Mouse (Mus musculus): ENCODE measurements around the gene Akr1b10.
"Not testable (repeated sequence)": the region's sequence is repeated elsewhere in the genome, so short reads cannot be mapped to it uniquely, and the experiment has no call there.

Akr1b10 gene

DNA sequence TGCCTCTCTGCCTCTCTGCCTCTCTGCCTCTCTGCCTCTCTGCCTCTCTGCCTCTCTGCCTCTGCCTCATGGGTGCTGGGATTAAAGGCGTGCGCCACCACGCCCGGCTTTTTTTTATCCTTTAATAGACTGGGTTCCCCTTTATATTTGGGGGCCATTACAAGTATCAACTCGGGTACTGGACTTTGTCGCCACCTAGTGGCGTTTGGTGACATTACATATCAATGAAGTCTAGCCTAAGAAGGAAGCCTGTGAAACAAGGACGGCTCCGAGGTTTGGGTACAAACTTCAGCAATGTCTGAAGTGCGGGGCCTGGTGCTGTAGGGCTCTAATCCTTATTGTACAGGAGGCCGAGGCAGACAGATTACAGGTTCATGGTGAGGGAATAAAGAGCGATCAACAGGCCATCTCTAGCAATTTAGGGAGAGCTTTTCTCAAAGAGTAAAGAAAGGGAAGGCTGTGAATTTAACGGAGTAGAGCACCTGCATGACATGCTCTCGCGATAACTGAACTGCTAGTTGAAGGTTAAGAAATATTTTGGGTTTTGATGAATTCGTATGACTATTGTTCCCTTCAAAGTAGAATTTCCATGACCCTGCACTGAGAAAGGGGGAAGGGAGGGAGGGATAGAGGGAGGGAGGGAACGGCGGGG is 12.2 kb upstream of the Akr1b10 start:
- DNase-seq = peak; percentile 87

DNA sequence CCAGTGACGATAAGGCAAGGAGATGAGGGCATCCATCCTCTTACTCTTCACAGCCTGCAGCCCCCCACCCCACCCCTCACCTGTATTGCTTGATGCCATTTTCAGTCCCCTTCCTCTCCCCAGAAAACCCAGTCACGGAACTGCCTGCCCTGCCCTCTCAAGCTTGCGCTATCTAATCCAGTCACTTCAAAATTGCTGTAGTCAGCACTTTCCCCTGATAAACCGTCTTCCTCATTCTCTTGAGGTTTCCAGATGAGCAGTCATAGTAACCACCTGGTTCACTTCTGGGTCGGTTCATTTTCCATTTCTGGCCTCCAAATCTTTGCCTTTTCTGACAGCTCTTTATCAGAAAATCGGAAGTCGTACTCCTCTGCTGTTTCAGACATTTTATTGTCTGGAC is 10.2 kb upstream of the Akr1b10 start:
- DNase-seq = peak; percentile 20

DNA sequence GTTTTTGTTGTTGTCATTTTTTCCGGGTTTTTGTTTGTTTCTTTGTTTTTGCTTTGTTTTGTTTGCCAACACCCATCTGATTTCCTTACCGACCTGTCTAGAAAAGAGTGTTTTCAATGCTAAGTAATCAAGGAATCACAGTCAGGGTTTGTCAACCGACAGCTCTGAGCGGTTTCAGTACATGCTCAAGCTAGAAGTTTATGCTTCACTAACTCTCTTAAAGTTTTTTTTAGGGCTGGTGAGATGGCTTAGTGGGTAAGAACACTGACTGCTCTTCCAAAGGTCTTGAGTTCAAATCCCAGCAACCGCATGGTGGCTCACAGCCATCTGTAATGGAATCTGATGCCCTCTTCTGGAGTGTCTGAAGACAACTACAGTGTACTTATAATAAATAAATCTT is 8.1 kb upstream of the Akr1b10 start:
- DNase-seq = not testable (repeated sequence)

DNA sequence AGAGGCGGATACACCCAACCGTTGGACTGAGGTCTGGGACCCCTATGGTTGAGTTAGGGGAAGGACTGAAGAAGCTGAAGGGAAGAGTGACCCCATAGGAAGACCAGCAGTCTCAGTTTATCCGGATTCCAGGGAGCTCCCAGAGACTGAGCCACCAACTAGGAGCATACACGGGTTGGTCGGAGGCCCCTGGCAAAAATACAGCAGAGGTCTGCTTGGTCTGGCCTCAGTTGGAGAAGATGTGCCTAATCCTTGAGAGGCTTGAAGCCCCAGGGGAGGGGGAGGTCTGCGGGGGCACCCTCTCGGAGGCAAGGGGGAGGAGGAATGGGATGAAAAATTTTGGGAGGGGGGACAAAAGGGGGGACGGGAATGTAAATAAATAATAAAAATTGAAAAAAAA is 617 bp upstream of the Akr1b10 start:
- DNase-seq = peak; percentile 23

DNA sequence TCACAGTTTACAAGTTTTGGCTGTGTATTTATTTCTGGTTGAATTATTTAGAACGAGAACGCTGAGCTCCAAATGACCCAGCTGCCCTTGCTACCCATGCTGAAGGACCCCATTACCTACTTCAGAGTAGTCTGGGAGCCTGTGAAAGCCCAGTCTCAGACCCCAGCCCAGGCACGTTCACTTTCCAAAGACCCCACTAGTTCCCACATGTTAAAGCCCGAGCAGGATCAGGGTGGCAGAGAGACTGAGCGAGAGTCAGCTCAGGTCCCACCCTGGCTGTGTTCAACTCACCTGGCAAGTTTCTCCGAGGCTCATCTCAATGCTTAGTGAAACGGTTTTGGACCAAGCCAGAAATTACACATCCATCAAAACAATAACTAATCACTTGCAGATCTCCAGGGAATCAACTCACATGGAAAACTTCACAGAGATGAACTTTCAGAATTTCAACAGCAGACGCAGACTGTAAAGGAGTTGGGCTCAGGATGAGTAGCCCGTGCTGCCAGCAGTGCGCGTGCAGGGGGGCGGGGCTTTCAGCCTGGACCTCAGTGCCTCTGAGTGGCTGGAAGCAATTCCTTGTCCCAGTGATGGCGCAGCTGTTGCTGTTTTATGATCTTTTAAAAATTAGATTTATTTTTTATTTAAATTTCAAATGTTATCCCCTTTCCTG is 818 bp downstream of the Akr1b10 start:
- peak; percentile 54 for DNase-seq

DNA sequence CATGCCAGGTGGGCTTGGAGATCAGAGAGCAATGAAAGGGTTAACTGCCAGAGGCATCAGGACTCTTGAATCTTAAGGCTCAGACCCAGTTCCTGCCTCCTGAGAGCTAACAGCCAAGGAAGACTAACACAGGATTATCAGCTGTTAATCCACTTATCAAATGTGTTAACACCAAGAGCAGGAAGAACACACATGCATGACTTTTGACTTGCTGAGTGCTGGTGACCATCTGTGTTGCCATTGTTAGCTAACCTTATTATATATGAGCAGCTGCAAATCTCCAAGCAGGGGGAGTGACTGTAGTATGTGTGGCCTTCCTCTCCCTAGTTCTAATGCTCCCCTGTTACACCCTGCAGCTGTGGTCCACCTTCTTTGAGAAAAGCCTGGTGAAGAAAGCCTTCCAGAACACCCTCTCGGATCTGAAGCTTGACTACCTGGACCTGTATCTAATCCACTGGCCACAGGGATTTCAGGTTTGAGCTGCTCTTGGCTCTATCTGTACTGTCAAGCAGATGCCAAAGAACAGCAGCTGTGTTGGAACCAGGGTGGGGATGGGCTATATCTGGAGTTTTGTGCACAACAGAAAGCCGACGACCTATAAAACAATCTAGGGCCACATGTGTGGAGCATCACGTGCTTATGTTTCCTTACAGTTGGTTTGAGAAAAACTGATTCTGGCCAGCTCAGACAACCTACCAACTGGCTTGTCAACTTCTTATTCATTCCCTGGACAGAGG is 4.6 kb downstream of the Akr1b10 start:
- DNase-seq = no peak

DNA sequence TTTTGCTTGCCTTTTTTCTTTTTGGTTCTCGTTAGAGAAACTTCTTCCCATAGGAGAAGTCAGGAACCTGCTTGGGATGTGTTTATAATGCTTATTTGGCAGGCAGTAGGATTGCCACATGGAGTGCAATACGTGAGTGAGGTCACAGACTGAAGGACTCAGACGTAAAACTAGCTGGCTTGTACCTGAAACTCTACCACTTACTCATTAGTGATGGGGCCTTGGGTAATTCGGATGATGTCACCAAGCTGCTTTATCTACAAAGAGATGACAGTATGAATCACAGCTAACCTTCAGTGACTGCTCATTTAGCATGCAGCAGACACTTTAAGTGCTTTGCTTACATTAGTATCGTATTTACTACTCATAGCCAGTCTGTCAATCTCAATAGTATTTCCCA is 11.9 kb downstream of the Akr1b10 start:
- no peak for DNase-seq

DNA sequence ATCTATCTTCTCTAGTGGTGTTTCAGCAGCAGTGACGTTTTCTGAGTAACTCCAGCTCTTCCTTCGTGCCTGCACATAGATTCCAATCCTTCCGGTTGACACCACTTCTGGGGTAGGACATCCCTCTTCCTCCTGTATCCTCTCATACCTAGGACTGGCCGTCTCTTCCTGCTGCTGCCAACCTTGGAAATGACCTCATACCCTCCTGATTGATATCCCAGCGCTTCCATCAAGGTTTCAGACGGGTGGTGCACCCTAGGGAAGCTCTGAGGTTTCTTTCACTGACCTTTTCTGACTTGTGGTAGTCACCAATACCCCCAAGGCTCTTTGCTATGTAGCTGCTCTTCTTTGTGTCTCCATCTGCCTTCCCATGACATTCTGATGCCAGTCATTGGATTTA is 14.4 kb downstream of the Akr1b10 start:
- DNase-seq = no peak

GRCm38 (mm10) chr6:34399606-34400220 is 15.7 kb downstream of the Akr1b10 start:
- DNase-seq = no peak

DNA sequence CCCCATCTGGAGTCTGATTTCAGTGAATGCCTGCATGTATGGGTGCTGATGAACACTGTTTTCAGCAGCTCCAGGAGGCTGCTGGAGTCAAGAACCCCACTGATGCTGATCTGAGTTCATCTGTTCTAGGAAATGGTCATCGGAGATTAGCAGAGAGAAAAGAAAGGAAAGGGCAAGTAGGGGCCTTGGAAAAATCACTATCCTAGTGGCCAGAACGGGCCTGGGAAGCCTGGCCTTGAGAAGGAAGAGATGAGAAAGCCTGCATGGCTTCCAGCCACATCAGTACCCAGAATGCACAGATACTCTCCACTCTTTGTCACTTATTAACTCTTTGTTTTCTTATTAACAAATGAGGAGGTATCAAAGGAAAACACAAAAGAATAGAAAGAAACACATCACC is 16.7 kb downstream of the Akr1b10 start:
- DNase-seq = no peak

- no peak for DNase-seq
Observed at GRCm38 (mm10) chr6:34406746-34407145, 22.7 kb downstream of the Akr1b10 start.

DNA sequence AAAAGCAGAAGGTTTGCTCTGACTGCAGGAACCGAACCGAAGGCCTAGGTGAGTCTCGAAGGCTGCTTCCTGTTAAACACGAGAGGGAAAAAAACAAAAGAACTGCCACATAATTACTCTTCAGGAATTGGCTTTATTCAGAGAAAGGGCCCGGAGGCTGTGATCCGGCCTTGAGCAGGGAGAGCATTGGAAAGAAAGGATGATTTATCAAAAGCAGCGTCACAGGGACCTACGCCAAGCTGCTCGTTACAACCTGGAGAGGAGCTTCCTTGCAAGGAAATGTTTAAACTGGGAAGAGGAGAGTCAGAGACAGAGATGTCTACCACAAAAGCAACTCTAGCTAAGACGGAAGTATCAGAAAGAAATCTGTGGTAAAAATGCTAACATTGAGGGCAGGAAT is 23.4 kb downstream of the Akr1b10 start:
- DNase-seq = no peak

- no peak for DNase-seq
Observed at GRCm38 (mm10) chr6:34412023-34412422, 28.0 kb downstream of the Akr1b10 start, which contains the start of gene Akr1b7. Gene Akr1b7 (plus strand): TSS chr6:34412334.

GRCm38 (mm10) chr6:34412688-34413087 is 28.7 kb downstream of the Akr1b10 start:
- no peak for DNase-seq

DNA sequence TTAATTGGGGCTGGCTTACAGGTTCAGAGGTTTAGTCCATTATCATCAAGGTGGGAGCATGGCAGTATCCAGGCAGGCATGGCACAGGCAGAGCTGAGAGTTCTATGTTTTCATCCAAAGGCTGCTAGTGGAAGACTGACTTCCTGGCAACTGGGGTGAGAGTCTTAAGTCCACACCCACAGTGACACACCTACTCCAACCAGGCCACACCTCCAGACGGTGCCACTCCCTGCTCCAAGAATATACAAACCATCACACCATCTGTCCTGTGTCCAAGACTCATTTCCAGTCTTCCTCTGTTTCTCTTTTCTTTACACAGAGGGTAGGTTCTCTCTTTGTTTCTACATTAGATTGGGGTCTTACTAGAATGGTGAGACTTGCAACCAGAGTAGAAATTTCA is 29.4 kb downstream of the Akr1b10 start:
- DNase-seq = not testable (repeated sequence)

DNA sequence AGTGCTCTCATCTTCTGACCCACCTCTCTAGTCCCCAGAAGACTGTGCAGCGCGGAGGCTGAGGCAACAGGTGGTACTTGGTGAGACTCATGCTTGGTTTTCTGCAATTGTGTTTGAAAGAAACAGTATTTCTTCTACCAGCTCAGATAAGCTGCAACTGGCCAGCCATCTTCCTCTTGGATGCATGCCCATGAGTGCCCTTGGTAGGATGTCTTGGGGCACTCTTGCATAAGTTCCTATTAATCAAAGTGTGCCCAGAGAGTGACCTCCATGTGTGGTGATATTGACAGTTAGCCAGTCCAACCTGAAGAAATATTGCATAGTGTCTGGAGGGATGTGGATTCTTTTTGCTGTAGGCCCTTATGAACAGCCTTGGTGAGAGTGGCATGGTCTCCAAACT is 32.5 kb downstream of the Akr1b10 start:
- no peak for DNase-seq

- DNase-seq = no peak
Observed at GRCm38 (mm10) chr6:34419071-34419470, 35.1 kb downstream of the Akr1b10 start.

GRCm38 (mm10) chr6:34439006-34439405 is 55.0 kb downstream of the Akr1b10 start:
- DNase-seq = no peak

DNA sequence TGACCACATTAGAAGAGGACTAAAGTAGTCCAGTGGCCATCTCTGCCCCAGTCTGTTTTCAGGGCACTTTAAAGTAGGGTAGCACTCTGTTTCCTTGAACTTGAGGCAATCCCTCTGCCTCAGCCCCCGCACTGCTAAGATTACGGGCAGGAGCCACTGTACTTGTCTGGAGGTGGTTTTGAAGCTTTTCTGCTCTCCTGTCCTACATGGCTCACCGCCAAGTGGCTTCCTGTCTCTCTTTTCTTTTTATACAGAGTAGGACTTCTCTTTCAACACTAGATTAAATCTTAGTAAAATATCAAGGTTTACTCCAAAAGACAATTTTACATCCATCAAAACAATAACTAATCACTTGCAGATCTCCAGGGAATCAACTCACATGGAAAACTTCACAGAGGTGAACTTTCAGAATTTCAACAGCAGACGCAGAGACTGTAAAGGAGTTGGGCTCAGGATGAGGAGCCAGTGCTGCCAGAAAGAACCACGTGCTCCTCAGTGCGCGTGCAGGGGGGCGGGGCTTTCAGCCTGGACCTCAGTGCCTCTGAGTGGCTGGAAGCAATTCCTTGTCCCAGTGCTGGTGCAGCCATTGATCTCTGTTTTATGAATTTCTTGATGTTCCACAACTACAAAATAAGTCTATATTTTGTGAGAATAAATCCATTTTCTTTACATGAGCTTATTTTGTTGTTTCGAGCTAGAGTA is 57.7 kb downstream of the Akr1b10 start:
- peak; percentile 19 for DNase-seq

DNA sequence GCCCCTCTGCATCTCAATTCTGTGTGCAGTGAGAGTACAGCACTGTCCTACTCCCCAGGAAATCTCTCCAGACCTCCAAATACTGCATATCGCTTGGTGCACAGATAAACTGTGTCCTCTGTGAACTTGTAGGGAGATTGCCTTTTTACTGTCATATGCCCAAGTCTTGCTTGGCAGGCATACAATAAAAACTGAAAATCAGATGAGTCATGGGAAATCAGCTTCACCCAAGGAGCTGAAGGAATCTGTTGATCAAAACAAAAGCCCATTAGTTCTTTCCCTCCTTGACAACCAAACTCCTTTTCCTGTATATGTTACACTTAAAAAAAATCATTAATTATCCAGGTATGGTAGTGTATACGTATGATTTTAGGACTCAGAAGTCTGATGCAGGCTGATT is 59.8 kb downstream of the Akr1b10 start:
- no peak for DNase-seq
